Mouse (Mus musculus) lung, adult 2 months (tissue): ENCODE measurements around the gene Vmn1r217. TPM values are rescaled to one million over a fixed set of nuclear protein-coding genes. Genes with fewer than 3 reads are reported as not detected.
"Not testable (repeated sequence)": the region's sequence is repeated elsewhere in the genome, so short reads cannot be mapped to it uniquely, and the experiment has no call there.

Source experiments
- DNase-seq: peaks from one replicate; pipeline ENCODE4 v3.0.0; 2022
- H3K4me1 ChIP-seq: fragments of 200-500 bp; 2 replicates; pipeline ENCODE4 v1.6.1; 2011; ENCODE audit warnings: low read length; ENCODE audit not compliant: control insufficient read depth, insufficient read depth
- H3K4me3 ChIP-seq: fragments of 200-500 bp; replicated peaks from 2 replicates; pipeline ENCODE3; 2011; ENCODE audit warnings: low read depth, mild to moderate bottlenecking, control low read depth, low read length; ENCODE audit errors: extremely low read depth
- CTCF ChIP-seq: fragments of 200-500 bp; IDR thresholded peaks from 2 replicates; pipeline ENCODE4 v1.5.1; 2011; ENCODE audit warnings: mild to moderate bottlenecking, low read length, control low read depth; ENCODE audit not compliant: insufficient read depth
- POLR2A ChIP-seq: fragments of 200-500 bp; IDR thresholded peaks from 2 replicates; pipeline ENCODE4 v1.6.1; 2011; ENCODE audit warnings: low read depth, mild to moderate bottlenecking, control low read depth, low read length, borderline replicate concordance; ENCODE audit errors: extremely low read depth
- WGBS: fragments of 180-500 bp; shearing (Covaris S2); methylation state at CpG from one replicate; pipeline ENCODE4 v1.1.7; 2018; 5-methylcytosine and 5-hydroxymethylcytosine counted together
- polyA plus RNA-seq: library from polyadenylated mRNA; depleted of rRNA; stranded (reverse); fragments of >200 nt; gene quantifications from 2 replicates; pipeline ENCODE4 v1.2.3, GENCODE M21; 2012; rRNA removed

The Vmn1r217 gene
- polyA plus RNA-seq = not detected in 2 replicates

- H3K4me1 ChIP-seq, H3K4me3 ChIP-seq, DNase-seq: not testable (repeated sequence)
- 74% methylated on average over 1 of the region's 1 CpGs for WGBS
These were observed at the start of gene Vmn1r217 for GRCm38 (mm10) chr13:23118126-23118525. Vmn1r217 (minus strand) TSS chr13:23118226.

GRCm38 (mm10) chr13:23166471-23166870 is 48.4 kb upstream of the Vmn1r217 start:
- H3K4me3 ChIP-seq, DNase-seq, H3K4me1 ChIP-seq: not testable (repeated sequence)
- WGBS = 63% methylated on average over 4 of the region's 4 CpGs

GRCm38 (mm10) chr13:23159012-23159411 is 41.0 kb upstream of the Vmn1r217 start, which contains the start of gene Vmn1r219:
Vmn1r219 (plus strand) TSS chr13:23159312.
- H3K4me3 ChIP-seq = no peak within 1 kb of the TSS
- no peak for DNase-seq
- WGBS = 65% methylated on average over 4 of the region's 4 CpGs
- TF ChIP-seq POLR2A (no peak), CTCF (no peak)
- H3K4me1 ChIP-seq = no peaks in the 10 kb centered on the region

DNA sequence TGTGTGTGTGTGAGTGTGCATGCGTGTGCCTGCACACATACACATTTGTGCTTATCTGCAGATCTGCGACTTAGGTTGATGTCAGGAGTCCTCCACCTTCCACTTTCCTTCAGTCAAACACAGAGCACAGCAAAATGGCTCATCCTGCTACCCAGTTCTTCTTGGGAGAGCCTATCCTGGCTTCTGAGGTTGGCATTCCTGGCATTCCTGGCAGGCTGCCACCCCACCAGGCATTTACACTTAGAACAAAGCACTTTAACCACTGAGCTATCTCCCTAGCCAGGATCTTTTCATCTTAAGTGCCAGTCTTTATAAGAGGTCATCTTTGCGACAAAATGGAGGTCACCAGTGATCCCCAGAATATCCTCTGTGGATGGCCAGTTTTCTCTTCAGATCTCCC is 39.8 kb upstream of the Vmn1r217 start:
- H3K4me1 ChIP-seq = no peaks in the 10 kb centered on the region
- no peak for TF ChIP-seq CTCF
- no peak for TF ChIP-seq POLR2A
- no peak for DNase-seq
- WGBS = 56% methylated on average over 3 of the region's 3 CpGs
- H3K4me3 ChIP-seq = no peak overlapping the region

DNA sequence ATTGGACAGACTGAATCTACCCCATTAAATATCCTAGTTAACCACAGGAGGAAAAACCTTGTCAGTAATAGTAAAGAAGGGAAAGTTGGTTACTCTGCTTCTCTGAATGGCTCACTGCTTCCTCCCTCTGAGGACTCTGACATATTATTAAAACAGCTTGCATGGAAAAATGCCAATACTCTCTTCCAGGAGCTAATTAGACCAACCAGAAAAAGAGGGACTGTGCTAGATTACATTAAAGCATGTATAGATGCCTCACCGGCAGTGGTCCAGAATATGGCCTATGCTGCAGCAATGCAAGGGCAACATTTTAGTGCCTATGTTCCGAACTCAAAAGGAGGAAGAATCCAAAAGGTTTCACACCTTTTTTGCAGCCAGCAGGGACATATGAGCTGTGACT is 20.9 kb upstream of the Vmn1r217 start:
- no peak overlapping the region for H3K4me3 ChIP-seq
- DNase-seq = no peak
- TF ChIP-seq POLR2A (no peak), CTCF (no peak)
- H3K4me1 ChIP-seq = no peaks in the 10 kb centered on the region
- WGBS = 81% methylated on average over 2 of the region's 2 CpGs

GRCm38 (mm10) chr13:23133501-23133900 is 15.5 kb upstream of the Vmn1r217 start:
- DNase-seq = no peak
- Histone ChIP-seq H3K4me1 (no peaks in the 10 kb centered on the region), H3K4me3 (no peak overlapping the region)
- no peak for TF ChIP-seq POLR2A
- TF ChIP-seq CTCF = no peak
- 53% methylated on average over 1 of the region's 1 CpGs for WGBS

DNA sequence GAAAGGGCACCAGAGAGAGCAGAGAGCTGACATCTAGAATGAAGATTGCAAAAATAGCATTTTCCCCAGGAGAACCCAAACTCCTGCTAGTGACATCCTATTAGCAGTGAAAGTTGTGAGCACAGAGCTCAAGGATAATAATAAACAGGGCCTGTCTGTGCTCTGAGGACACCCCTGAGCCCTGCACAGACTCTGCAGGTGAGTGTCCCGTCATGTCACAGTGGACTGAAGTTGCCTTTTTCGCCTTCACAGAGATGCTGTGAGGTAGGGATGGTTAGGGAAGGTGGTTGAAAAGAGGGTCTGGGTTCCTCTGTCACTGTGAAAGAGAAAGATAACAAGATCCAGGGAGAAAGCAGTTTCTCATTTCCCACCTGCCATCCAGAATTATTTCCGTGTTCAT is 15.1 kb upstream of the Vmn1r217 start, which contains the start of gene Vmn1r218:
Gene Vmn1r218 (plus strand): TSS at position 57 of the 400 bp plus-strand sequence.
- TF ChIP-seq POLR2A (no peak), CTCF (no peak)
- H3K4me3 ChIP-seq = no peak within 1 kb of the TSS
- no peaks in the 10 kb centered on the region for H3K4me1 ChIP-seq
- DNase-seq = no peak
- WGBS = 56% methylated on average over 3 of the region's 3 CpGs

DNA sequence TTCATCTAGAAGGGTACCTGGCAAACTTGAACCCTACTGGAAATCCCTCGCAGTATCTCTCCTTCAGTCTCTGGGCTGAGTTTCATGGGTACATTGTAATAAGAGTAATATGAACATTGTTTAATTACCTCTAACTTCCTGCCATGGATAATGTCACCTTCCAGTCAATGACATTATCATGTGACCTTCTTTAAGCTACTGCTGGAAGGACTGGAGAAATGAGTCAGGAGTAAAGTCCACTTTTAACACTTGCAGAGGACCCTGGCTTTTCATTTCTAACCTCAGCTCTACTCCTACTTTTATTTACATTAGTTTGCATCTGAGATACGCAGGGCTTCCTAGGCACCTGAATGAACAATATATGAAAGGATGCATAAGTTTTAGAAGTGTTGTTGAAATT is 2.6 kb upstream of the Vmn1r217 start:
- no peak overlapping the region for H3K4me3 ChIP-seq
- no peak for DNase-seq
- TF ChIP-seq CTCF = no peak
- no peak for TF ChIP-seq POLR2A
- 76% methylated on average over 2 of the region's 2 CpGs for WGBS
- no peaks in the 10 kb centered on the region for H3K4me1 ChIP-seq

- no peaks in the 10 kb centered on the region for H3K4me1 ChIP-seq
- no peak for TF ChIP-seq CTCF
- no peak for TF ChIP-seq POLR2A
- WGBS = 78% methylated on average over 4 of the region's 4 CpGs
- DNase-seq = no peak
- H3K4me3 ChIP-seq = no peak overlapping the region
These were observed 23.6 kb downstream of the Vmn1r217 start for GRCm38 (mm10) chr13:23094386-23094785.

DNA sequence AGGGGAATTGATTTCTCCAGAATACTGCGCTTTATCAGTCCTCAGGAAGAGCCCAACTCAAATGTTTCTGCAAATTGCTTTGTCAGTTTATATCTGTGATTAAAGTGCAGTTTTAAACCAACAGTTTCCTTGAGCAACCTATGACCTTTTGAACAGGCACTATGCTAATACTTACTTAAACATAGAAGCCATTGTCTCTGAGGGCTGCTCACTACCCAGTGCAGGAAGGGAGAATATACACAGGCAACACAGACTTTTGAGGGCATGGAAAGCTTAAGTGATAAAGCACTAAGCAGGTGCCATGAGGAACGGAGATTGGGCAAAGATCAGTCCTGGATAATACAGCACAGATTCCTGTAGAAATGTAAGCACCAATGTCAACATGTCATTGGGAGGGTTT is 48.7 kb downstream of the Vmn1r217 start:
- Histone ChIP-seq H3K4me3 (no peak overlapping the region), H3K4me1 (no peaks in the 10 kb centered on the region)
- WGBS = 65% methylated on average over 2 of the region's 2 CpGs
- TF ChIP-seq CTCF = no peak
- TF ChIP-seq POLR2A = no peak
- DNase-seq = no peak

GRCm38 (mm10) chr13:23067725-23068124 is 50.3 kb downstream of the Vmn1r217 start, which contains the start of gene Vmn1r215:
Vmn1r215 (plus strand) TSS chr13:23068025.
- TF ChIP-seq POLR2A (no peak), CTCF (no peak)
- 63% methylated on average over 1 of the region's 1 CpGs for WGBS
- DNase-seq = no peak
- Histone ChIP-seq H3K4me3 (no peak within 1 kb of the TSS), H3K4me1 (no peaks in the 10 kb centered on the region)
